Mouse (Mus musculus) small intestine, adult 2 months (tissue): Measurements from ENCODE around the gene Tmem59.

Source experiments
- CTCF ChIP-seq: fragments of 200-500 bp; IDR thresholded peaks from 2 replicates; pipeline ENCODE4 v1.5.1; 2012; ENCODE audit warnings: low read depth, mild to moderate bottlenecking, control low read depth, inconsistent platforms, low read length, moderate library complexity, mixed read lengths; ENCODE audit not compliant: insufficient replicate concordance, insufficient read length; ENCODE audit errors: extremely low read depth
- POLR2A ChIP-seq: fragments of 200-500 bp; IDR thresholded peaks from 2 replicates; pipeline ENCODE4 v1.6.1; 2012; ENCODE audit warnings: low read depth, mild to moderate bottlenecking, control low read depth, inconsistent platforms, low read length, moderate library complexity

DNA sequence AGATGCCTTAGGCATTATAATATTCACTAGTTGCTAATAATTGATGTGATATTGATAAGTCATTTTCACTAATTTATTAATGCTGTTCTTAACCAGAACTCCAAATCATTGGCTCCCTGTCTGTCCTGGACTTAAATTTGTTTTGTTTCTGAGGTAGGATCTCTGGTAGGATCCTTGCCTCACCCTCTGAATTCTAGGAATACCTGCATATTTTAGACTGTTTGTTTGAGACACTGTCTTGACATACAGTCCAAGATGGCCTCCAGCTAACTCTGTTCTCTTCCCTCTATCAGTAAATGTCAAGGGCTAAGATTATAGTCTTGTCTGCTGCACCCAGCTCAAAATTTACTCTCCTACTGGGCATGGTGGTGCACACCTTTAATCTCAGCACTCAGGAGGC lies 2.5 kb downstream of the Tmem59 start:
- TF ChIP-seq CTCF (no peak), POLR2A (no peak)
